ENCODE assay signal across 22 mouse cellular contexts in the genomic region with DNA sequence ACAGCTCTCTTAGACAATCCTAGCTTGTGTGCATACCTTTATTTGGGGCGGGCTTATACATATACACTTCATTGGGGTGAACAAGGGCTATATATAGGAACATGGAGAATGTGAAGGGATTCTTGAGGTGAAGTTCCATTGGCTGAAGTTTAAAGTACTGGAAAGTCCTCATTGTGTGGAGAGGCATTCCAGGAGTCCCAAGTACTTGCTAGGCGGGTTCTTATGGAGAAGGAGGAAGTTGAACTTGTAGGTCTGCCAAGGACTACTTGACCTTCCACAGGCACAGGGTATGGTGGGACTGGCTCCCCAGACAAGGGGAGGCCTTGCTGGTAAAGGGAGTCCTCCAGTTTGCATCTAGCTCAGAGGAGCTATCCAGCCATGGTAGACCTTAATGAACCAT. TPM values are rescaled to one million over a fixed set of nuclear protein-coding genes. Genes with fewer than 3 reads are reported as not detected.
DNase-seq lines count a peak whose midpoint lies in the region; ATAC-seq and TF ChIP-seq lines count a peak whose summit lies in the region.
"Had no signal": no experiment of that assay in that cellular context is flagged by ENCODE, and none has a peak within 500 bp of the region (broad histone marks: within the 10 kb centered on the region; RNA-seq: fewer than 3 reads in every experiment).

No protein-coding gene starts in this region.

- DNase-seq in heart, adult 11 months, result peak; percentile 27
- DNase-seq in heart, adult 8-10 months (ENCODE audit: low spot score), result no peak
- DNase-seq in lung, postnatal 14 days, result peak; percentile 63
- no peak for DNase-seq in stomach, postnatal 0 days (ENCODE audit: low spot score)
- DNase-seq in cerebellum, adult 11-12 months, result no peak
- DNase-seq in adrenal gland, postnatal 10 days, result no peak
- no peak for DNase-seq in left cerebral cortex, adult 2 months (ENCODE audit: extremely low spot score in 1 of 2, low spot score in 2 of 2)
- DNase-seq: adrenal gland, adult 8-10 months; B cell, adult 2 months; cerebellum, adult 11 months; cerebellum, adult 9-10 months; cerebellum, postnatal 36 days; gastrocnemius, postnatal 36 days; heart, adult 2 months; heart, postnatal 36 days had no signal

- H3K4me1 ChIP-seq in lung, embryonic 15.5 days, result peaks cover 16% of the 10 kb centered on the region; the same call in 1 of the 2 replicates
- H3K4me1 ChIP-seq in stomach, postnatal 0 days (replicated peaks; ENCODE audit: control insufficient read depth, insufficient read depth), result no peaks in the 10 kb centered on the region
- H3K4me1 ChIP-seq: hindbrain, embryonic 15.5 days had no signal

- peak; percentile 92 for ATAC-seq in lung, embryonic 15.5 days (ENCODE audit: borderline replicate concordance, extremely low read depth, low FRiP score, low TSS enrichment)
- 0 out of 2 replicates have a peak, but pooled peaks have one; percentile 13 for ATAC-seq in stomach, postnatal 0 days (ENCODE audit: low FRiP score, low TSS enrichment)
- ATAC-seq: CD4-positive, CD25-positive, alpha-beta regulatory T cell, adult 4 months; forebrain, embryonic 14.5 days had no signal

- no peak for TF ChIP-seq EP300 in stomach, postnatal 0 days (optimal IDR thresholded peaks at IDR 0.05)

- H3K4me3 ChIP-seq in lung, embryonic 15.5 days, result no peak overlapping the region
- H3K4me3 ChIP-seq in stomach, postnatal 0 days (ENCODE audit: low read depth, low read length), result no peak overlapping the region
- H3K4me3 ChIP-seq in left cerebral cortex, adult 2 months, result no peak overlapping the region
- H3K4me3 ChIP-seq: embryonic facial prominence, embryonic 10.5 days; heart, adult 2 months; heart, embryonic 12.5 days; hindbrain, embryonic 15.5 days had no signal

- H3K9me3 ChIP-seq in lung, embryonic 15.5 days, result no peaks in the 10 kb centered on the region
- no peaks in the 10 kb centered on the region for H3K9me3 ChIP-seq in stomach, postnatal 0 days (ENCODE audit: control insufficient read depth, low read length)
- H3K9me3 ChIP-seq: embryonic facial prominence, embryonic 10.5 days; G1E; heart, embryonic 12.5 days; hindbrain, embryonic 15.5 days had no signal

- H3K4me2 ChIP-seq in lung, embryonic 15.5 days, result peak overlapping the region; percentile 32; the same call in 1 of the 2 replicates
- H3K4me2 ChIP-seq in stomach, postnatal 0 days (replicated peaks; ENCODE audit: low read depth), result no peak overlapping the region
- H3K4me2 ChIP-seq: heart, embryonic 12.5 days; hindbrain, embryonic 15.5 days had no signal

- H3K27ac ChIP-seq in lung, embryonic 15.5 days, result peak overlapping the region; percentile 82
- no peak overlapping the region for H3K27ac ChIP-seq in stomach, postnatal 0 days (replicated peaks)
- no peak overlapping the region for H3K27ac ChIP-seq in left cerebral cortex, adult 2 months
- H3K27ac ChIP-seq: embryonic facial prominence, embryonic 10.5 days; heart, adult 2 months; hindbrain, embryonic 15.5 days had no signal

- H3K36me3 ChIP-seq in lung, embryonic 15.5 days, result no peaks in the 10 kb centered on the region
- H3K36me3 ChIP-seq in stomach, postnatal 0 days (ENCODE audit: control insufficient read depth, insufficient read depth, low read length), result no peaks in the 10 kb centered on the region
- H3K36me3 ChIP-seq: embryonic facial prominence, embryonic 10.5 days; G1E; heart, embryonic 12.5 days; hindbrain, embryonic 15.5 days had no signal

- WGBS in lung, embryonic 15.5 days, result 58% methylated on average over 2 of the region's 2 CpGs
- 80% methylated on average over 2 of the region's 2 CpGs for WGBS in stomach, postnatal 0 days

- no peak overlapping the region for H3K9ac ChIP-seq in lung, embryonic 15.5 days
- no peak overlapping the region for H3K9ac ChIP-seq in stomach, postnatal 0 days (ENCODE audit: low read length)
- H3K9ac ChIP-seq: heart, embryonic 12.5 days; hindbrain, embryonic 15.5 days had no signal

- H3K27me3 ChIP-seq in lung, embryonic 15.5 days, result no peaks in the 10 kb centered on the region
- H3K27me3 ChIP-seq in stomach, postnatal 0 days (ENCODE audit: control insufficient read depth, insufficient read depth, low read length), result no peaks in the 10 kb centered on the region
- H3K27me3 ChIP-seq: heart, embryonic 12.5 days; hindbrain, embryonic 15.5 days had no signal

- no peak for TF ChIP-seq CTCF in stomach, postnatal 0 days (IDR thresholded peaks at IDR 0.05; ENCODE audit: low read depth)
- no peak for TF ChIP-seq CTCF in left cerebral cortex, adult 2 months (IDR thresholded peaks at IDR 0.05)

- intact Hi-C loops in left cerebral cortex, adult 2 months (cut with DNase I), result loop anchor here (10.0 kb wide), 1 partner anchor 655 kb away; no protein-coding TSS in a partner anchor

RNA-seq across cellular contexts. Expression of gene Krr1, which starts 13.1 kb away (rescaled TPM):
- total RNA-seq in heart, adult 8-10 months (2022), result 10 to 100 TPM; 19.6 to 23.3 (median 21.5) TPM
- polyA plus RNA-seq in lung, embryonic 15.5 days (2015; fragmentation: Nextera tagmentation; extraction: Ambion mirVana), result 49.1 and 50.0 TPM in 2 replicates
- polyA plus RNA-seq in stomach, postnatal 0 days (2015; fragmentation: Nextera tagmentation; extraction: Ambion mirVana), result 17.6 and 18.6 TPM in 2 replicates
- 10 to 100 TPM; 27.6 to 28.6 TPM for total RNA-seq in adrenal gland, postnatal 10 days (2021)
- 10 to 100 TPM; 38.0 to 42.6 TPM for total RNA-seq in left cerebral cortex, adult 2 months (2021)

RNA-seq across cellular contexts. Expression of gene Glipr1, which starts 43.1 kb away (rescaled TPM):
- 1 to 10 TPM in 1 of 4 experiments, under 1 TPM in 3; 0.32 to 1.2 (median 0.77) TPM for total RNA-seq in heart, adult 8-10 months (2022)
- 2.4 and 3.3 TPM in 2 replicates for polyA plus RNA-seq in lung, embryonic 15.5 days (2015; fragmentation: Nextera tagmentation; extraction: Ambion mirVana)
- 12.9 and 16.0 TPM in 2 replicates for polyA plus RNA-seq in stomach, postnatal 0 days (2015; fragmentation: Nextera tagmentation; extraction: Ambion mirVana)
- total RNA-seq in adrenal gland, postnatal 10 days (2021), result 1 to 10 TPM; 1.5 to 2.4 TPM
- total RNA-seq in left cerebral cortex, adult 2 months (2021), result 1 to 10 TPM in 1 of 2 experiments, under 1 TPM in 1; 0.97 to 2.2 TPM
- total RNA-seq: gastrocnemius, postnatal 36 days had no signal

Comparison
In these comparisons a context has a peak if more than half of its experiments do, and no peak if none do; other contexts are left out.
1. DNase-seq: peak in heart, adult 11 months (single experiment) and lung, postnatal 14 days (single experiment); none in heart, adult 8-10 months (single experiment), stomach, postnatal 0 days (single experiment), cerebellum, adult 11-12 months (single experiment), adrenal gland, postnatal 10 days (single experiment) and left cerebral cortex, adult 2 months (0 of 2).